ENCODE assay signal across 12 mouse cellular contexts in the genomic region with DNA sequence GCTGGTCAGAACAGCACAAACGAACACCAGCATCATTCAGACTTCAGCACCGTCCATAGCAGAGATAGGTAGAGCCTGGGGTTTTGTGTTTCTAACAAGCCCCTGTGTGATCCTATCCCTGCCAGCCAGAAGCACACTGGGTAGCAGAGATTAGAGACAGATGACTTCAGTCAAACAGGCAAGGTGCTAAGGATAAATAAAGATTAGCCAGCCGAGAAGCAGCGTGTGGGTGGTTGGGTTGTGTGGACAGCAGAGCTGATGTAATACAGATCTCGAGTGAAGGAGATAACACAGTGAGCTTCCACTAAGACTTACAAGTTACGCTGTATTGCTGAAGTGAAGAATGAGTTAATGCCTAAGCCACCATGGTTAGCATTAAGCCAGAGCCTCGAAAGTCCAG.
DNase-seq lines count a peak whose midpoint lies in the region; ATAC-seq lines count a peak whose summit lies in the region.
"Had no signal": no experiment of that assay in that cellular context is flagged by ENCODE, and none has a peak within 500 bp of the region (broad histone marks: within the 10 kb centered on the region; RNA-seq: fewer than 3 reads in every experiment).

No protein-coding gene starts in this region.

- H3K36me3 ChIP-seq in kidney, embryonic 14.5 days (ENCODE audit: control insufficient read depth, insufficient read depth, low read length), result no peaks in the 10 kb centered on the region
- H3K36me3 ChIP-seq: embryonic facial prominence, embryonic 13.5 days; forebrain, embryonic 10.5 days had no signal

- ATAC-seq in kidney, embryonic 14.5 days (ENCODE audit: low FRiP score, low TSS enrichment), result peak; percentile 35; the same call in 1 of the 2 replicates
- ATAC-seq: lung, postnatal 0 days had no signal

- no peak overlapping the region for H3K4me2 ChIP-seq in kidney, embryonic 14.5 days (replicated peaks; ENCODE audit: low read depth, low read length)
- H3K4me2 ChIP-seq: embryonic facial prominence, embryonic 13.5 days had no signal

- H3K9ac ChIP-seq in kidney, embryonic 14.5 days (ENCODE audit: low read depth, low read length), result no peak overlapping the region
- H3K9ac ChIP-seq: embryonic facial prominence, embryonic 13.5 days had no signal

- no peaks in the 10 kb centered on the region for H3K27me3 ChIP-seq in kidney, embryonic 14.5 days (ENCODE audit: control insufficient read depth, insufficient read depth, low read length)
- H3K27me3 ChIP-seq: embryonic facial prominence, embryonic 13.5 days; megakaryocyte, embryonic 14.5 days had no signal

- WGBS in kidney, embryonic 14.5 days, result 27% methylated on average over 7 of the region's 7 CpGs

- H3K4me1 ChIP-seq in kidney, embryonic 14.5 days (ENCODE audit: control insufficient read depth, insufficient read depth, low read length), result 0 out of 2 replicates have a peak, but pooled peaks cover 4% of the 10 kb centered on the region
- H3K4me1 ChIP-seq: forebrain, embryonic 10.5 days; megakaryocyte, embryonic 14.5 days had no signal

- no peak overlapping the region for H3K4me3 ChIP-seq in kidney, embryonic 14.5 days (ENCODE audit: low read length)
- H3K4me3 ChIP-seq: embryonic facial prominence, embryonic 13.5 days; forebrain, embryonic 10.5 days; megakaryocyte, embryonic 14.5 days had no signal

- DNase-seq in frontal cortex, postnatal 36 days (ENCODE audit: low spot score in 2 of 2), result peak; percentile 27 to 41
- no peak for DNase-seq in frontal cortex, postnatal 25 days (ENCODE audit: low spot score in 2 of 2)
- DNase-seq in kidney, adult 9 months, result no peak
- peak; percentile 39 to 59 for DNase-seq in right cerebral cortex, adult 2 months (ENCODE audit: low spot score in 2 of 2)
- no peak for DNase-seq in right cerebral cortex, postnatal 25 days
- no peak for DNase-seq in urinary bladder, adult 18-20 months (ENCODE audit: low spot score in 2 of 2)
- DNase-seq: adrenal gland, postnatal 25 days had no signal

- no peak overlapping the region for H3K27ac ChIP-seq in kidney, embryonic 14.5 days (ENCODE audit: low read depth, low read length)
- H3K27ac ChIP-seq: embryonic facial prominence, embryonic 13.5 days; forebrain, embryonic 10.5 days had no signal

- H3K9me3 ChIP-seq in kidney, embryonic 14.5 days (ENCODE audit: control insufficient read depth, low read length), result no peaks in the 10 kb centered on the region
- H3K9me3 ChIP-seq: embryonic facial prominence, embryonic 13.5 days; forebrain, embryonic 10.5 days had no signal

Comparison
In these comparisons a context has a peak if more than half of its experiments do, and no peak if none do; other contexts are left out.
1. DNase-seq: peak in frontal cortex, postnatal 36 days (2 of 2) and right cerebral cortex, adult 2 months (2 of 2); none in frontal cortex, postnatal 25 days (0 of 2), kidney, adult 9 months (single experiment), right cerebral cortex, postnatal 25 days (single experiment) and urinary bladder, adult 18-20 months (0 of 2).